Mouse (Mus musculus) urinary bladder, adult 2 months (tissue): Measurements from ENCODE around the gene Eid3. TPM values are rescaled to one million over a fixed set of nuclear protein-coding genes. Genes with fewer than 3 reads are reported as not detected.

ENCODE experiments used
- DNase-seq: peaks from one replicate; pipeline ENCODE4 v3.0.0; 2022; ENCODE audit warnings: low spot score
- polyA plus RNA-seq: library from polyadenylated mRNA; depleted of rRNA; stranded (reverse); fragments of >200 nt; gene quantifications from 2 replicates; pipeline ENCODE4 v1.2.3, GENCODE M21; 2012; rRNA removed

Eid3 gene
- polyA plus RNA-seq, 1 experiment, result 0.22 TPM

GRCm38 (mm10) chr10:82910198-82910597 is 43.8 kb downstream of the Eid3 start:
- DNase-seq, result no peak

GRCm38 (mm10) chr10:82913238-82913637 is 46.8 kb downstream of the Eid3 start:
- DNase-seq, result no peak

GRCm38 (mm10) chr10:82913772-82914171 is 47.3 kb downstream of the Eid3 start:
- no peak for DNase-seq

Other genes with a start within 250 kb of the Eid3 start
- gene 1190007I07Rik, start 243.4 kb upstream of the Eid3 start, polyA plus RNA-seq, result 26.1 and 38.6 TPM in 2 replicates
- 32.9 and 33.5 TPM in 2 replicates for gene Tdg, start 236.8 kb upstream of the Eid3 start, polyA plus RNA-seq
- 20.3 and 25.3 TPM in 2 replicates for gene Glt8d2, start 176.0 kb upstream of the Eid3 start, polyA plus RNA-seq
- gene Hcfc2, start 170.5 kb upstream of the Eid3 start, polyA plus RNA-seq, result 19.9 and 21.6 TPM in 2 replicates
- 23.2 and 24.1 TPM in 2 replicates for gene Nfyb, start 102.5 kb upstream of the Eid3 start, polyA plus RNA-seq
- gene Txnrd1, start 32.7 kb upstream of the Eid3 start, polyA plus RNA-seq, result 53.3 and 59.4 TPM in 2 replicates
- gene Chst11, start 118.9 kb downstream of the Eid3 start, polyA plus RNA-seq, result 6.1 and 8.2 TPM in 2 replicates